Mouse (Mus musculus) heart, embryonic 13.5 days (tissue): Measurements from ENCODE around the gene Asb17. TPM values are rescaled to one million over a fixed set of nuclear protein-coding genes. Genes with fewer than 3 reads are reported as not detected.
A peak's percentile ranks its signal among the peaks of the same experiment; 100 is the strongest.

Experiments
- ATAC-seq: fragments of 200-750 bp; cut with Nextera tagmentation; 2 replicates; pipeline ENCODE4 v1.8.0; 2017; ENCODE audit warnings: moderate TSS enrichment; ENCODE audit not compliant: insufficient number of reproducible peaks, low FRiP score, low TSS enrichment; ENCODE audit errors: extremely low read depth
- H3K27ac ChIP-seq: fragments of 300-500 bp; sonication (generic); replicated peaks from 2 replicates; pipeline ENCODE4 v1.5.1; 2015; ENCODE audit warnings: moderate library complexity, mild to moderate bottlenecking, inconsistent platforms
- H3K27me3 ChIP-seq: fragments of 300-500 bp; sonication (generic); replicated peaks from 2 replicates; pipeline ENCODE4 v1.6.1; 2015; ENCODE audit warnings: mild to moderate bottlenecking, inconsistent platforms
- H3K36me3 ChIP-seq: fragments of 300-500 bp; sonication (generic); 2 replicates; pipeline ENCODE4 v1.6.1; 2015; ENCODE audit warnings: mild to moderate bottlenecking, inconsistent platforms
- H3K4me1 ChIP-seq: fragments of 300-500 bp; sonication (generic); 2 replicates; pipeline ENCODE4 v1.6.1; 2015; ENCODE audit warnings: inconsistent platforms
- H3K4me2 ChIP-seq: fragments of 300-500 bp; sonication (generic); 2 replicates; pipeline ENCODE4 v1.6.1; 2015; ENCODE audit warnings: inconsistent platforms, mild to moderate bottlenecking, moderate library complexity
- H3K4me3 ChIP-seq: fragments of 300-500 bp; sonication (generic); 2 replicates; pipeline ENCODE4 v1.5.1; 2015; ENCODE audit warnings: moderate library complexity, mild to moderate bottlenecking, inconsistent platforms
- H3K9ac ChIP-seq: fragments of 300-500 bp; sonication (generic); 2 replicates; pipeline ENCODE4 v1.6.1; 2015; ENCODE audit warnings: inconsistent platforms, mild to moderate bottlenecking, moderate library complexity
- H3K9me3 ChIP-seq: fragments of 300-500 bp; sonication (generic); 2 replicates; pipeline ENCODE4 v1.6.1; 2016; ENCODE audit warnings: inconsistent platforms
- WGBS: fragments of 180-500 bp; shearing (Covaris S2); methylation state at CpG from one replicate; pipeline ENCODE4 v1.1.7; 2015; ENCODE audit warnings: mixed read lengths; 5-methylcytosine and 5-hydroxymethylcytosine counted together
- polyA plus RNA-seq: library from polyadenylated mRNA; unstranded; fragments of >200 nt; fragmentation: Nextera tagmentation; extraction: Ambion mirVana; gene quantifications from 2 replicates; pipeline ENCODE4 v1.2.1, GENCODE M21; 2015

Asb17 gene
- polyA plus RNA-seq, 1 experiment from 2014 or later = 0.23 TPM

DNA sequence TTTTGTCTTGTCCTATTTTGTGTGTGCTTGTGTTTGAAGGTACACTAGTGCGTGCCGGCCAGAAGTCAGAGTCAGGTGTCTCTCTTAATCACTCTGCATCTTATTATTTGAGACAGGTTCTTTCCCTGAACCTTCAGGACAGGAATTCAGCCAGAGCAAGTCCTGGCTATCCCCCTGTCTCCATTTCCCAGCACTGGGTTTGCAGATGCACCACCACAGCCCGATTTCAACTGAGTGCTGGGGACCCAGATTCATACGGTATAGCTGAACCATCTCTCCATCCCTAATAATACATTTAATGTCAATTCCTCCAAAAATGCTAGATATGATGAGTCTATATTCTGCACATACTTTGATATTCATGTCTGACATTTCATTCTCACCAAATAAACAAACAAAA is 9.9 kb upstream of the Asb17 start:
- no peak overlapping the region for H3K4me3 ChIP-seq
- peaks cover 26% of the 10 kb centered on the region; the same call in 1 of the 2 replicates for H3K4me1 ChIP-seq
- H3K9ac ChIP-seq = no peak overlapping the region
- no peaks in the 10 kb centered on the region for H3K36me3 ChIP-seq
- H3K27me3 ChIP-seq = no peaks in the 10 kb centered on the region
- H3K4me2 ChIP-seq = no peak overlapping the region
- H3K9me3 ChIP-seq = no peaks in the 10 kb centered on the region
- ATAC-seq = no peak
- WGBS = 90% methylated on average over 4 of the region's 4 CpGs
- H3K27ac ChIP-seq = no peak overlapping the region

- no peak overlapping the region for H3K4me3 ChIP-seq
- no peak for ATAC-seq
- H3K9me3 ChIP-seq = no peaks in the 10 kb centered on the region
- no peak overlapping the region for H3K4me2 ChIP-seq
- no peak overlapping the region for H3K9ac ChIP-seq
- 56% methylated on average over 7 of the region's 7 CpGs for WGBS
- H3K27ac ChIP-seq = no peak overlapping the region
- H3K4me1 ChIP-seq = peaks cover 26% of the 10 kb centered on the region; the same call in 1 of the 2 replicates
- H3K36me3 ChIP-seq = no peaks in the 10 kb centered on the region
- H3K27me3 ChIP-seq = no peaks in the 10 kb centered on the region
Measured at GRCm38 (mm10) chr3:153835455-153836086, 8.4 kb upstream of the Asb17 start.

- 76% methylated on average over 3 of the region's 3 CpGs for WGBS
- Histone ChIP-seq H3K36me3 (no peaks in the 10 kb centered on the region), H3K4me3 (no peak overlapping the region), H3K4me1 (peaks cover 22% of the 10 kb centered on the region; the same call in 1 of the 2 replicates), H3K27me3 (no peaks in the 10 kb centered on the region), H3K9ac (no peak overlapping the region), H3K27ac (no peak overlapping the region), H3K4me2 (no peak overlapping the region), H3K9me3 (no peaks in the 10 kb centered on the region)
- ATAC-seq = no peak
Measured at GRCm38 (mm10) chr3:153836316-153836715, 7.7 kb upstream of the Asb17 start.

GRCm38 (mm10) chr3:153837593-153837992 is 6.4 kb upstream of the Asb17 start:
- Histone ChIP-seq H3K36me3 (no peaks in the 10 kb centered on the region), H3K27ac (no peak overlapping the region), H3K9me3 (no peaks in the 10 kb centered on the region), H3K4me3 (no peak overlapping the region), H3K27me3 (no peaks in the 10 kb centered on the region), H3K9ac (no peak overlapping the region), H3K4me2 (no peak overlapping the region), H3K4me1 (peaks cover 9% of the 10 kb centered on the region; the same call in 1 of the 2 replicates)
- ATAC-seq = no peak
- 51% methylated on average over 4 of the region's 4 CpGs for WGBS

GRCm38 (mm10) chr3:153844757-153845156 is 748 bp downstream of the Asb17 start:
- no peak overlapping the region for H3K4me2 ChIP-seq
- ATAC-seq = no peak
- H3K27ac ChIP-seq = no peak overlapping the region
- H3K4me3 ChIP-seq = no peak overlapping the region
- peaks cover 42% of the 10 kb centered on the region for H3K27me3 ChIP-seq
- no peaks in the 10 kb centered on the region for H3K36me3 ChIP-seq
- no peaks in the 10 kb centered on the region for H3K9me3 ChIP-seq
- WGBS = 91% methylated on average over 9 of the region's 9 CpGs
- H3K9ac ChIP-seq = no peak overlapping the region
- peaks cover 28% of the 10 kb centered on the region for H3K4me1 ChIP-seq

- no peak overlapping the region for H3K27ac ChIP-seq
- H3K4me2 ChIP-seq = no peak overlapping the region
- ATAC-seq = no peak
- H3K9me3 ChIP-seq = no peaks in the 10 kb centered on the region
- H3K36me3 ChIP-seq = no peaks in the 10 kb centered on the region
- no peak overlapping the region for H3K4me3 ChIP-seq
- H3K9ac ChIP-seq = no peak overlapping the region
- peaks cover 47% of the 10 kb centered on the region for H3K27me3 ChIP-seq
- whole genome bisulfite sequencing = 73% methylated on average over 2 of the region's 2 CpGs
- H3K4me1 ChIP-seq = peaks cover 32% of the 10 kb centered on the region
Measured at GRCm38 (mm10) chr3:153845500-153845899, 1.5 kb downstream of the Asb17 start.

- Histone ChIP-seq H3K4me3 (no peak overlapping the region), H3K9me3 (no peaks in the 10 kb centered on the region), H3K27me3 (peaks cover 52% of the 10 kb centered on the region), H3K9ac (no peak overlapping the region), H3K36me3 (no peaks in the 10 kb centered on the region), H3K27ac (no peak overlapping the region), H3K4me2 (no peak overlapping the region), H3K4me1 (peaks cover 32% of the 10 kb centered on the region)
- 89% methylated on average over 4 of the region's 4 CpGs for WGBS
- no peak for ATAC-seq
Measured at GRCm38 (mm10) chr3:153846109-153846508, 2.1 kb downstream of the Asb17 start.

DNA sequence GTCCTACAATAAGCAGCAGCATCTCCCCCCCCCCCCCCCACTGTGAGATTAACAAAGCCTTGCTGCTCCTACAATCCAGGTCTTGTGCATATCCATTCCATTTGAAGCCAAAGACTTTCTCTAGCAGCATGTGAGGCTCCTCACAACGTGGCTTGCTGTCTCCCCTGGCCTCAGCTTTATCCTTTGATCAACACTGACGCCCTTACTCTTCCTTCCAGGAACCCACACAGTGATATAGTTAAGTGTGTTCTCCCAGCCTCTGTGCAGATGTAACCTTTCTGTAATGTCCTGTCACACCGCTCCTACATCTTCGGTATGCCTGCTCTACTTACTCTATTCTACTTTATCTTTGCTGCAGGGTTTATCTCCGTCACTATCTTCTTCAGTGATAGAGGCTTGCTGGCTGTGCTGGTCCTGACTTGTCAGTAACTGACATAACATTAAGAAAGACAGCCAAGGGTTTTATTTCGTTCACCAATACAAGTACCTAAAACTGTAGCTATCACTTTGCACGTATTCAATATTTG is 3.3 kb downstream of the Asb17 start:
- no peak overlapping the region for H3K9ac ChIP-seq
- H3K27ac ChIP-seq = no peak overlapping the region
- WGBS = 48% methylated on average over 7 of the region's 7 CpGs
- H3K4me1 ChIP-seq = peaks cover 32% of the 10 kb centered on the region
- no peak overlapping the region for H3K4me2 ChIP-seq
- no peaks in the 10 kb centered on the region for H3K9me3 ChIP-seq
- ATAC-seq = no peak
- peaks cover 55% of the 10 kb centered on the region for H3K27me3 ChIP-seq
- H3K36me3 ChIP-seq = no peaks in the 10 kb centered on the region
- H3K4me3 ChIP-seq = no peak overlapping the region

GRCm38 (mm10) chr3:153849368-153850015 is 5.5 kb downstream of the Asb17 start:
- peaks cover 32% of the 10 kb centered on the region for H3K4me1 ChIP-seq
- H3K27me3 ChIP-seq = peaks cover 61% of the 10 kb centered on the region
- H3K36me3 ChIP-seq = no peaks in the 10 kb centered on the region
- 0 out of 2 replicates have a peak overlapping the region, but pooled peaks have one; percentile 4 for H3K4me3 ChIP-seq
- no peaks in the 10 kb centered on the region for H3K9me3 ChIP-seq
- WGBS = 4% methylated on average over 5 of the region's 5 CpGs
- peak; percentile 73; the same call in 1 of the 2 replicates for ATAC-seq
- H3K27ac ChIP-seq = peak overlapping the region; percentile 50
- peak overlapping the region; percentile 48 for H3K4me2 ChIP-seq
- no peak overlapping the region for H3K9ac ChIP-seq

- H3K4me2 ChIP-seq = peak overlapping the region; percentile 48
- no peak for ATAC-seq
- H3K9me3 ChIP-seq = no peaks in the 10 kb centered on the region
- H3K27me3 ChIP-seq = peaks cover 57% of the 10 kb centered on the region
- no peaks in the 10 kb centered on the region for H3K36me3 ChIP-seq
- WGBS = 79% methylated on average over 7 of the region's 7 CpGs
- H3K27ac ChIP-seq = no peak overlapping the region
- H3K9ac ChIP-seq = no peak overlapping the region
- H3K4me3 ChIP-seq = no peak overlapping the region
- H3K4me1 ChIP-seq = peaks cover 32% of the 10 kb centered on the region
Measured at GRCm38 (mm10) chr3:153850759-153851158, 6.8 kb downstream of the Asb17 start.

DNA sequence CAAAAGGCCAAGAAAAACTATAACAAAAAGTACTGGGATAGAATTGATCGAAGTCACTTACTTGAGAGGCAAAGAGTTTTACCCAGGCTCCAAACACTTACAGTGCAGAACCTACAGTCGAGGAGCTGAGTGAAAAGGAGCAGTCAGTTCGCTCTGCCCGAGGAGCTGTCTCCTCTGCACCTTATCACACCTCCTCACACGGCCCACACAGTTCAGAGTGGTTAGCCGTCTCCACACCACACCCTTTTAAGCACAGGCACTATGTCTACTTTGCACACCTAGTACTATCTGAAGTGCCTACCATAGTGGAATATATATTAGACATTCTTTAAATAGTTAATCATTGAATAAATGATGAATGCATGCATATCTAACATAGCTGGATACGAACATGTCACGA is 8.3 kb downstream of the Asb17 start:
- ATAC-seq = peak; percentile 61
- Histone ChIP-seq H3K27ac (no peak overlapping the region), H3K4me3 (no peak overlapping the region), H3K9ac (no peak overlapping the region), H3K27me3 (peaks cover 52% of the 10 kb centered on the region), H3K9me3 (no peaks in the 10 kb centered on the region), H3K36me3 (no peaks in the 10 kb centered on the region), H3K4me1 (peaks cover 28% of the 10 kb centered on the region), H3K4me2 (no peak overlapping the region)
- 34% methylated on average over 8 of the region's 8 CpGs for WGBS
